Mouse (Mus musculus): ENCODE measurements at regions not wholly inside any gene's neighbourhood (a gene's known extent, or its start where the extent isn't known, plus 50 kb on each side); places are given as distances from the start of the nearest gene placed in this dataset.

- ATAC-seq (ENCODE audit: low FRiP score) = no peak
- Histone ChIP-seq H3K27ac (ENCODE audit: low read depth, low read length) (no peak overlapping the region), H3K4me1 (ENCODE audit: insufficient read depth, low read length) (no peaks in the 10 kb centered on the region), H3K4me2 (ENCODE audit: low read depth, low read length, poor library complexity, severe bottlenecking) (no peak overlapping the region), H3K9me3 (ENCODE audit: low read length) (no peaks in the 10 kb centered on the region), H3K36me3 (ENCODE audit: insufficient read depth, low read length) (no peaks in the 10 kb centered on the region), H3K4me3 (ENCODE audit: low read depth, low read length) (no peak overlapping the region), H3K9ac (replicated peaks; ENCODE audit: low read length, poor library complexity, severe bottlenecking) (no peak overlapping the region), H3K27me3 (ENCODE audit: insufficient read depth, low read length) (no peaks in the 10 kb centered on the region)
- DNase-seq (ENCODE audit: low spot score) = no peak
- TF ChIP-seq CTCF (IDR thresholded peaks at IDR 0.05) = no peak
- WGBS = 90% methylated on average over 1 of the region's 1 CpGs
These were observed 325.2 kb upstream of the Actbl2 start for GRCm38 (mm10) chr13:110929579-110929978.

- Histone ChIP-seq H3K27me3 (ENCODE audit: insufficient read depth, low read length) (no peaks in the 10 kb centered on the region), H3K36me3 (ENCODE audit: insufficient read depth, low read length) (no peaks in the 10 kb centered on the region), H3K9ac (replicated peaks; ENCODE audit: low read length, poor library complexity, severe bottlenecking) (no peak overlapping the region), H3K27ac (ENCODE audit: low read depth, low read length) (no peak overlapping the region), H3K4me1 (ENCODE audit: insufficient read depth, low read length) (no peaks in the 10 kb centered on the region), H3K9me3 (ENCODE audit: low read length) (no peaks in the 10 kb centered on the region), H3K4me3 (ENCODE audit: low read depth, low read length) (no peak overlapping the region), H3K4me2 (ENCODE audit: low read depth, low read length, poor library complexity, severe bottlenecking) (no peak overlapping the region)
- no peak for ATAC-seq (ENCODE audit: low FRiP score)
- no peak for TF ChIP-seq CTCF (IDR thresholded peaks at IDR 0.05)
- no peak for DNase-seq (ENCODE audit: low spot score)
- 71% methylated on average over 1 of the region's 1 CpGs for WGBS
These were observed 313.2 kb upstream of the Actbl2 start for GRCm38 (mm10) chr13:110941587-110941986.

GRCm38 (mm10) chr13:110942986-110943644 lies 311.7 kb upstream of the Actbl2 start:
- no peak overlapping the region for H3K4me2 ChIP-seq (ENCODE audit: low read depth, low read length, poor library complexity, severe bottlenecking)
- H3K27ac ChIP-seq (ENCODE audit: low read depth, low read length) = no peak overlapping the region
- no peak for TF ChIP-seq CTCF (IDR thresholded peaks at IDR 0.05)
- DNase-seq (ENCODE audit: low spot score) (no peak), ATAC-seq (ENCODE audit: low FRiP score) (no peak)
- no peaks in the 10 kb centered on the region for H3K4me1 ChIP-seq (ENCODE audit: insufficient read depth, low read length)
- no peaks in the 10 kb centered on the region for H3K9me3 ChIP-seq (ENCODE audit: low read length)
- no peaks in the 10 kb centered on the region for H3K27me3 ChIP-seq (ENCODE audit: insufficient read depth, low read length)
- H3K9ac ChIP-seq (replicated peaks; ENCODE audit: low read length, poor library complexity, severe bottlenecking) = no peak overlapping the region
- H3K36me3 ChIP-seq (ENCODE audit: insufficient read depth, low read length) = no peaks in the 10 kb centered on the region
- WGBS = 90% methylated on average over 4 of the region's 4 CpGs
- H3K4me3 ChIP-seq (ENCODE audit: low read depth, low read length) = no peak overlapping the region

- no peaks in the 10 kb centered on the region for H3K9me3 ChIP-seq (ENCODE audit: low read length)
- no peaks in the 10 kb centered on the region for H3K36me3 ChIP-seq (ENCODE audit: insufficient read depth, low read length)
- H3K27me3 ChIP-seq (ENCODE audit: insufficient read depth, low read length) = no peaks in the 10 kb centered on the region
- H3K4me1 ChIP-seq (ENCODE audit: insufficient read depth, low read length) = no peaks in the 10 kb centered on the region
- no peak overlapping the region for H3K4me3 ChIP-seq (ENCODE audit: low read depth, low read length)
- 86% methylated on average over 4 of the region's 4 CpGs for WGBS
- H3K4me2 ChIP-seq (ENCODE audit: low read depth, low read length, poor library complexity, severe bottlenecking) = no peak overlapping the region
- TF ChIP-seq CTCF (IDR thresholded peaks at IDR 0.05) = no peak
- no peak overlapping the region for H3K9ac ChIP-seq (replicated peaks; ENCODE audit: low read length, poor library complexity, severe bottlenecking)
- no peak for DNase-seq (ENCODE audit: low spot score)
- H3K27ac ChIP-seq (ENCODE audit: low read depth, low read length) = no peak overlapping the region
- ATAC-seq (ENCODE audit: low FRiP score) = no peak
These were observed 310.8 kb upstream of the Actbl2 start for GRCm38 (mm10) chr13:110944061-110944460.

GRCm38 (mm10) chr13:110944683-110945082 lies 310.1 kb upstream of the Actbl2 start:
- 93% methylated on average over 5 of the region's 5 CpGs for WGBS
- Histone ChIP-seq H3K27me3 (ENCODE audit: insufficient read depth, low read length) (no peaks in the 10 kb centered on the region), H3K27ac (ENCODE audit: low read depth, low read length) (no peak overlapping the region), H3K9me3 (ENCODE audit: low read length) (no peaks in the 10 kb centered on the region), H3K4me2 (ENCODE audit: low read depth, low read length, poor library complexity, severe bottlenecking) (no peak overlapping the region), H3K36me3 (ENCODE audit: insufficient read depth, low read length) (no peaks in the 10 kb centered on the region), H3K9ac (replicated peaks; ENCODE audit: low read length, poor library complexity, severe bottlenecking) (no peak overlapping the region), H3K4me1 (ENCODE audit: insufficient read depth, low read length) (no peaks in the 10 kb centered on the region), H3K4me3 (ENCODE audit: low read depth, low read length) (no peak overlapping the region)
- no peak for ATAC-seq (ENCODE audit: low FRiP score)
- no peak for TF ChIP-seq CTCF (IDR thresholded peaks at IDR 0.05)
- no peak for DNase-seq (ENCODE audit: low spot score)

GRCm38 (mm10) chr13:110960212-110960611 lies 294.6 kb upstream of the Actbl2 start:
- Histone ChIP-seq H3K4me2 (ENCODE audit: low read depth, low read length, poor library complexity, severe bottlenecking) (no peak overlapping the region), H3K4me1 (ENCODE audit: insufficient read depth, low read length) (no peaks in the 10 kb centered on the region), H3K9ac (replicated peaks; ENCODE audit: low read length, poor library complexity, severe bottlenecking) (no peak overlapping the region), H3K27ac (ENCODE audit: low read depth, low read length) (no peak overlapping the region), H3K4me3 (ENCODE audit: low read depth, low read length) (no peak overlapping the region), H3K36me3 (ENCODE audit: insufficient read depth, low read length) (no peaks in the 10 kb centered on the region), H3K9me3 (ENCODE audit: low read length) (0 out of 2 replicates have a peak, but pooled peaks cover 5% of the 10 kb centered on the region), H3K27me3 (ENCODE audit: insufficient read depth, low read length) (no peaks in the 10 kb centered on the region)
- ATAC-seq (ENCODE audit: low FRiP score) (no peak), DNase-seq (ENCODE audit: low spot score) (no peak)
- WGBS = 84% methylated on average over 5 of the region's 5 CpGs
- no peak for TF ChIP-seq CTCF (IDR thresholded peaks at IDR 0.05)
